Mouse (Mus musculus): ENCODE data around the gene Lrrc8e. TPM values are rescaled to one million over a fixed set of nuclear protein-coding genes. Genes with fewer than 3 reads are reported as not detected.
A peak's percentile ranks its signal among the peaks of the same experiment; 100 is the strongest.

Gene Lrrc8e
- polyA plus RNA-seq, 1 experiment from 2014 or later, result 0.17 TPM

GRCm38 (mm10) chr8:4207016-4207350 lies 19.6 kb upstream of the Lrrc8e start:
- Histone ChIP-seq H3K27me3 (peaks cover 44% of the 10 kb centered on the region), H3K9ac (no peak overlapping the region), H3K4me2 (replicated peaks) (0 out of 2 replicates have a peak overlapping the region, but pooled peaks have one; percentile 4), H3K4me3 (no peak overlapping the region), H3K36me3 (peaks cover 77% of the 10 kb centered on the region), H3K9me3 (replicated peaks) (no peaks in the 10 kb centered on the region), H3K27ac (no peak overlapping the region), H3K4me1 (peaks cover 23% of the 10 kb centered on the region)
- no peak for ATAC-seq (ENCODE audit: low FRiP score)
- WGBS, result 34% methylated on average over 2 of the region's 2 CpGs

GRCm38 (mm10) chr8:4211097-4211496 lies 15.5 kb upstream of the Lrrc8e start:
- Histone ChIP-seq H3K27me3 (peaks cover 26% of the 10 kb centered on the region), H3K4me2 (replicated peaks) (no peak overlapping the region), H3K27ac (no peak overlapping the region), H3K4me3 (no peak overlapping the region), H3K4me1 (peaks cover 56% of the 10 kb centered on the region), H3K9me3 (replicated peaks) (no peaks in the 10 kb centered on the region), H3K36me3 (peaks cover 53% of the 10 kb centered on the region), H3K9ac (no peak overlapping the region)
- WGBS, result 73% methylated on average over 6 of the region's 6 CpGs
- ATAC-seq (ENCODE audit: low FRiP score), result no peak

- Histone ChIP-seq H3K4me2 (replicated peaks) (peak overlapping the region; percentile 89), H3K4me1 (peaks cover 44% of the 10 kb centered on the region), H3K36me3 (peaks cover 41% of the 10 kb centered on the region), H3K27me3 (peaks cover 10% of the 10 kb centered on the region), H3K27ac (0 out of 2 replicates have a peak overlapping the region, but pooled peaks have one; percentile 35), H3K4me3 (peak overlapping the region; percentile 44), H3K9me3 (replicated peaks) (no peaks in the 10 kb centered on the region), H3K9ac (peak overlapping the region; percentile 61)
- 0 out of 2 replicates have a peak, but pooled peaks have one; percentile 0 for ATAC-seq (ENCODE audit: low FRiP score)
- 1% methylated on average over 25 of the region's 25 CpGs for WGBS
Observed at GRCm38 (mm10) chr8:4212809-4213209, 13.8 kb upstream of the Lrrc8e start.

- H3K4me3 ChIP-seq, result peak overlapping the region; percentile 44
- peaks cover 35% of the 10 kb centered on the region for H3K36me3 ChIP-seq
- peak overlapping the region; percentile 89 for H3K4me2 ChIP-seq (replicated peaks)
- peaks cover 10% of the 10 kb centered on the region for H3K27me3 ChIP-seq
- peaks cover 43% of the 10 kb centered on the region for H3K4me1 ChIP-seq
- ATAC-seq (ENCODE audit: low FRiP score), result 0 out of 2 replicates have a peak, but pooled peaks have one; percentile 5
- peak overlapping the region; percentile 40; the same call in 1 of the 2 replicates for H3K27ac ChIP-seq
- 4% methylated on average over 18 of the region's 18 CpGs for WGBS
- H3K9ac ChIP-seq, result peak overlapping the region; percentile 61
- no peaks in the 10 kb centered on the region for H3K9me3 ChIP-seq (replicated peaks)
Observed at GRCm38 (mm10) chr8:4213210-4214005, 13.2 kb upstream of the Lrrc8e start.

GRCm38 (mm10) chr8:4214006-4214980 lies 12.3 kb upstream of the Lrrc8e start:
- peaks cover 10% of the 10 kb centered on the region for H3K27me3 ChIP-seq
- H3K27ac ChIP-seq, result 0 out of 2 replicates have a peak overlapping the region, but pooled peaks have one; percentile 40
- WGBS, result 12% methylated on average over 33 of the region's 33 CpGs
- peaks cover 27% of the 10 kb centered on the region for H3K36me3 ChIP-seq
- H3K9ac ChIP-seq, result peak overlapping the region; percentile 61
- H3K9me3 ChIP-seq (replicated peaks), result no peaks in the 10 kb centered on the region
- H3K4me2 ChIP-seq (replicated peaks), result peak overlapping the region; percentile 89
- H3K4me1 ChIP-seq, result peaks cover 43% of the 10 kb centered on the region
- H3K4me3 ChIP-seq, result peak overlapping the region; percentile 44
- ATAC-seq (ENCODE audit: low FRiP score), result peak; percentile 1; the same call in 1 of the 2 replicates

GRCm38 (mm10) chr8:4216296-4216695 lies 10.3 kb upstream of the Lrrc8e start:
- peak overlapping the region; percentile 79 for H3K9ac ChIP-seq
- peak overlapping the region; percentile 65 for H3K4me3 ChIP-seq
- H3K4me2 ChIP-seq (replicated peaks), result peak overlapping the region; percentile 89
- H3K4me1 ChIP-seq, result peaks cover 39% of the 10 kb centered on the region
- H3K27ac ChIP-seq, result peak overlapping the region; percentile 94
- 4% methylated on average over 18 of the region's 18 CpGs for WGBS
- H3K36me3 ChIP-seq, result peaks cover 9% of the 10 kb centered on the region
- no peaks in the 10 kb centered on the region for H3K9me3 ChIP-seq (replicated peaks)
- peak; percentile 3 for ATAC-seq (ENCODE audit: low FRiP score)
- peaks cover 10% of the 10 kb centered on the region for H3K27me3 ChIP-seq

- ATAC-seq (ENCODE audit: low FRiP score), result peak; percentile 93
- Histone ChIP-seq H3K27ac (peak within 1 kb of the TSS; percentile 94), H3K4me2 (replicated peaks) (peak within 1 kb of the TSS; percentile 89), H3K4me3 (peak within 1 kb of the TSS; percentile 65), H3K27me3 (peaks cover 10% of the 10 kb centered on the region), H3K9me3 (replicated peaks) (no peaks in the 10 kb centered on the region), H3K9ac (peak within 1 kb of the TSS; percentile 79), H3K36me3 (peaks cover 7% of the 10 kb centered on the region; the same call in 1 of the 2 replicates), H3K4me1 (peaks cover 39% of the 10 kb centered on the region)
- WGBS, result 1% methylated on average over 44 of the region's 44 CpGs
Observed at GRCm38 (mm10) chr8:4216791-4217621, 9.6 kb upstream of the Lrrc8e start, which contains the start of gene Prr36. Gene Prr36, minus strand, starts transcription at chr8:4217459.

GRCm38 (mm10) chr8:4219617-4220016 lies 7.0 kb upstream of the Lrrc8e start:
- Histone ChIP-seq H3K4me2 (replicated peaks) (no peak overlapping the region), H3K4me1 (peaks cover 18% of the 10 kb centered on the region), H3K27ac (no peak overlapping the region), H3K9me3 (replicated peaks) (no peaks in the 10 kb centered on the region), H3K4me3 (no peak overlapping the region), H3K36me3 (peaks cover 3% of the 10 kb centered on the region; the same call in 1 of the 2 replicates), H3K27me3 (peaks cover 4% of the 10 kb centered on the region), H3K9ac (no peak overlapping the region)
- WGBS, result 87% methylated on average over 3 of the region's 3 CpGs
- no peak for ATAC-seq (ENCODE audit: low FRiP score)

GRCm38 (mm10) chr8:4222059-4222458 lies 4.6 kb upstream of the Lrrc8e start:
- Histone ChIP-seq H3K9ac (no peak overlapping the region), H3K4me1 (peaks cover 9% of the 10 kb centered on the region), H3K27ac (no peak overlapping the region), H3K4me3 (no peak overlapping the region), H3K9me3 (replicated peaks) (no peaks in the 10 kb centered on the region), H3K4me2 (replicated peaks) (no peak overlapping the region), H3K27me3 (peaks cover 18% of the 10 kb centered on the region), H3K36me3 (no peaks in the 10 kb centered on the region)
- ATAC-seq (ENCODE audit: low FRiP score), result no peak

GRCm38 (mm10) chr8:4226323-4226722 lies 304 bp upstream of the Lrrc8e start:
- no peaks in the 10 kb centered on the region for H3K9me3 ChIP-seq (replicated peaks)
- H3K4me2 ChIP-seq (replicated peaks), result peak overlapping the region; percentile 42
- no peak overlapping the region for H3K27ac ChIP-seq
- peaks cover 6% of the 10 kb centered on the region for H3K4me1 ChIP-seq
- no peaks in the 10 kb centered on the region for H3K36me3 ChIP-seq
- peaks cover 32% of the 10 kb centered on the region for H3K27me3 ChIP-seq
- ATAC-seq (ENCODE audit: low FRiP score), result no peak
- 21% methylated on average over 4 of the region's 4 CpGs for WGBS
- H3K9ac ChIP-seq, result no peak overlapping the region
- H3K4me3 ChIP-seq, result peak overlapping the region; percentile 15; the same call in 1 of the 2 replicates

GRCm38 (mm10) chr8:4227919-4228318 lies 1.3 kb downstream of the Lrrc8e start:
- WGBS, result 88% methylated on average over 4 of the region's 4 CpGs
- peaks cover 6% of the 10 kb centered on the region for H3K4me1 ChIP-seq
- no peak for ATAC-seq (ENCODE audit: low FRiP score)
- H3K9me3 ChIP-seq (replicated peaks), result no peaks in the 10 kb centered on the region
- H3K36me3 ChIP-seq, result no peaks in the 10 kb centered on the region
- H3K4me3 ChIP-seq, result no peak overlapping the region
- no peak overlapping the region for H3K27ac ChIP-seq
- H3K27me3 ChIP-seq, result peaks cover 32% of the 10 kb centered on the region
- no peak overlapping the region for H3K4me2 ChIP-seq (replicated peaks)
- no peak overlapping the region for H3K9ac ChIP-seq

All from hindbrain, embryonic 12.5 days (tissue).